Mouse (Mus musculus): ENCODE data around the gene Gm9964.

DNA sequence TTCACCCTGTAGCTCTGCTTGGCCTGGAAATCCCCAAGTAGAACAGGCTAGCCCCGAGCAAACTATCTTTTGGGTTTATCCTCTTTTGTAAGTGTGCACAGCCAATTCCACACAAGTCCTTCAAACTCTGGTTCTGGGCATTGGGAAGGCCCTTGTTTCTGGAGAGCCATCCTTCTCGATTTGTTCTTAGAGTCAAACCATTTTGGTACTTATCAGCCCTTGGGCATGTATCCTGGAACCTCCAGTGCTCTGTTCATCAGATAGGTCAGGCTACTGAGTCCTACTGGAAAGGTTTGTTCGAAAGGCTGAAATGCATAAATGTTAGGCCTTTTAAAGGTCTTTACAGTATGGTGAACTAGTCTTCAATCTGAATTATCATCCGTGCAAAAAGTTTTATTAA lies 41.9 kb upstream of the Gm9964 start:
- no peak for TF ChIP-seq CTCF (IDR thresholded peaks at IDR 0.05; ENCODE audit: insufficient read depth, low read length)
- TF ChIP-seq POLR2A (IDR thresholded peaks at IDR 0.05; ENCODE audit: borderline replicate concordance, extremely low read depth, low read depth, low read length): no peak

All from lung, adult 2 months (tissue).